Mouse (Mus musculus): ENCODE measurements around the gene Retnlg.
"Not testable (repeated sequence)": the region's sequence is repeated elsewhere in the genome, so short reads cannot be mapped to it uniquely, and the experiment has no call there.

Retnlg gene

DNA sequence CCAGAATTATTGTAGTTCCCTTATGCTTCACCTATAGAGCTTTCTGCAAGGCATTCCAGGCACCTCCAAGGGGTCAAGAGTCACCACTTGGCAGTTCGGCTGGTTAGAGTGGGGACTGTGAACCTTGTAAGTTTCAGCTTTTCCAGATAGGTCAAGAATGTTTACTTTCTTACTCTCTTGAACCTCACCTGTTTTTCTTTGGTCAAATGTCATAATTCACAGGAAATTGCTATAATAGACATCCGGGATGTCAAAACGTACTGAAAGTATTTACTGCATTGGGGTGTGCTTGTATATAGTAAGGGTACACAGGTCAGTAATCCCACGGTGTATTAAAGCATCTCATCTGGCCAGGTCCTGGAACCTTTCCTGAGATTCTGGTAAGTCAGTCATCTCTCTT, at the start of gene Retnlg:
Gene Retnlg (plus strand): TSS at position 301 of the 400 bp plus-strand sequence.
- no peak for DNase-seq

- no peak for DNase-seq
These were observed 45.9 kb upstream of the Retnlg start for GRCm38 (mm10) chr16:48826474-48826873.

DNA sequence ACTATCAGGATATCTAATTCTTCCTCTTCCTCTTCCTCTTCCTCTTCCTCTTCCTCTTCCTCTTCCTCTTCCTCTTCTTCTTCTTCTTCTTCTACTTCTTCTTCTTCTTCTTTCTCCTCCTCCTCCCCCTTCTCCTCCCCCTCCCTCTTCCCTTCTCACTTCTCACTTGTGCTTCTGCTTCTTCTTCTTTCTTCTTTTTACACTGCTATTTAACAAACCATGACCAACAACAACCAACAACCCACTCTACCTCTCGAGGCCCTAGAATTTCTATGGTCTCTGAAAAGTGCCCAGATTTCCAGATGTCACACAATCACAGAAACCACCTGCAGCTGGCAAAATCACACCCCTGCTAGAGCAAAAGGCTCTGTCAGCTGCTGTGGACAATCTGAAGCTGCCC, 44.8 kb upstream of the Retnlg start:
- no peak for DNase-seq

- no peak for DNase-seq
These were observed 43.4 kb upstream of the Retnlg start for GRCm38 (mm10) chr16:48829060-48829459.

DNA sequence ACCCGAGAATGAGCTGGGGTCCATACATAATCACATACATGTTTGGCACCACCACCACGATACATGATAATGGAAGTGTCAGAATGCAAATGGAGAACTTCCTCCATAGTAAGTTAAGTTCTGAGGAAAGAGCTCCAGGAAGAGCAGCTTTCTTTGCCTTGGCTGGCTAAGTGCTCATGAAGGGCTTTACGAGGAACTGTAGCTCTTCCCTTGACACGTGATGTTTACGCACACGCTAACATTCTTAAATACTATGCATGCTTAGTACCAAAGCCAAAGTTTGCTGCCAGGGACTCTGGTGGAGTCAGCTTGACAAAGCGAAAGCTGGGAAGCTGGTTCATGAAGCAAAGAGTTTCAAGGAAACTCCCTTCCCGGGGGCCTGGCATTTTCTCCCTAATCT, 40.4 kb upstream of the Retnlg start:
- DNase-seq = no peak

- not testable (repeated sequence) for DNase-seq
These were observed 38.8 kb upstream of the Retnlg start for GRCm38 (mm10) chr16:48833626-48834025.

GRCm38 (mm10) chr16:48842266-48842665, 30.2 kb upstream of the Retnlg start, which contains the start of gene Retnla:
Retnla (plus strand) TSS chr16:48842551.
- no peak for DNase-seq

DNA sequence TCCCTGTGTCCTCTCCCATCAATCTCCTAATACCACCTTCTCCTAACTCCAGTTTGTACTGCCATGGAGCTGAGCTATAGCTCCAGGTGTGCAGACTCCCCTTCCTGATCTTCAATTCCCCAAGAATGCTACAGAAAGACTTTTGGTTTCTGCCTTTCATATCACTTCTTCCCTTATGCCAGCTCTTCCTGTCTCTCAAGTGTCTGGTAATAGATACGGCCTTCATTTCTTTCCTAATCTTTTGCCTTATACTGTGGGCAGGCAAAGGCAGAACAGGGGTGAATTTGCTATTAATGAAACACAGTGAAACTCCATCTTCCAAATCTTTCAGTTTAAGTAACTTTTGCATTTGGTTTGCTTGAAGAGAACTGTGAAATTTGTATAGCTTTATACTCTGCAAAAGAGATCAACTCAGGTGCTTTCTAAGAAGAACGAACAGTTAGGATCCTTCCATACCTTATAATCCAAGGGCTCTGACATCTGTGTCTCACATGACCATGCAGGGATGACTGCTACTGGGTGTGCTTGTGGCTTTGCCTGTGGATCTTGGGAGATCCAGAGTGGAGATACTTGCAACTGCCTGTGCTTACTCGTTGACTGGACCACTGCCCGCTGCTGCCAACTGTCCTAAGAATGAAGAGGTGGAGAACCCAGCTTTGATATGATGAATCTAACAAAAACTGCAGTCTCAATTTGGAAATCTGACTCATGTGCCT, 28.6 kb upstream of the Retnlg start:
- no peak for DNase-seq

DNA sequence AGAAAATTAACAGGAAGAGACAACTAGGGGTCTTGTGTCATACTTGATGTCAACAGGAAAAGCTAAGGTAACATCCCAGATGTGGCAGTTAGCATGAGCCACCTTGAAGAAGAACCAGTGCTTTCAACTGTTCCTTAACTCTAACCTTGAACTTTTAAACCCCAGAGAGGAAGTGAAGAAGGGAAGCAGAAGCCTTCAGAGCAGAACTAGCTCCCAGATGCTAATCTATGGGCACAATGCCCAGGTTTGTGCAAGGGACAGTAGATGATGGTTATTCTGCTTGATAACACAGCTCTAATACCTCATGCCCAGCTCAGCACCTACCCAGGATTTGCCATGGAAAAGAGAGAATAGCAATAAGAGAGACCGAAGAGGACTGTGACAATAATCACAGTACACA, 7.4 kb upstream of the Retnlg start:
- not testable (repeated sequence) for DNase-seq

- DNase-seq = no peak
These were observed 4.7 kb upstream of the Retnlg start for GRCm38 (mm10) chr16:48867690-48868089.

GRCm38 (mm10) chr16:48868663-48869062, 3.8 kb upstream of the Retnlg start:
- DNase-seq = no peak

GRCm38 (mm10) chr16:48869671-48870070, 2.8 kb upstream of the Retnlg start:
- DNase-seq = no peak

GRCm38 (mm10) chr16:48871754-48872153, 667 bp upstream of the Retnlg start:
- DNase-seq = no peak

GRCm38 (mm10) chr16:48890733-48891132, 18.3 kb downstream of the Retnlg start:
- DNase-seq = no peak

DNA sequence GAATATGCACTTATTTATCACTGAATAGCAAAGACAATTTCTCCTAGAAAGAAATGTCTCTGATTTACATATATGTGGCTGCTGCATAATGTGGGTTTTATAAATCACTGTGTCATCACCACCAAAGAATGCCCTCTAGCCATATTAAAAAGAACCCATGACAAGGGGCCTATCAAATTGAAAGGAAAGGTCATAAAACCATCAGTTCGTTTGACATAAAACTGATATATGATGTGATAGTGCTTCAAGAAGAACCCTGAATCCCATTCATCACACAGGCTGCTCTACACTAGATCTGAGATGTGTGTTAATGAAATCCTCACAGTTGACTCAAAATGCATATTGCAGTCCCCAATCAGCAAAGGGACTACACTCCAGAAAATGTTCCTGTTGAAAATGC, 27.4 kb downstream of the Retnlg start:
- no peak for DNase-seq

DNA sequence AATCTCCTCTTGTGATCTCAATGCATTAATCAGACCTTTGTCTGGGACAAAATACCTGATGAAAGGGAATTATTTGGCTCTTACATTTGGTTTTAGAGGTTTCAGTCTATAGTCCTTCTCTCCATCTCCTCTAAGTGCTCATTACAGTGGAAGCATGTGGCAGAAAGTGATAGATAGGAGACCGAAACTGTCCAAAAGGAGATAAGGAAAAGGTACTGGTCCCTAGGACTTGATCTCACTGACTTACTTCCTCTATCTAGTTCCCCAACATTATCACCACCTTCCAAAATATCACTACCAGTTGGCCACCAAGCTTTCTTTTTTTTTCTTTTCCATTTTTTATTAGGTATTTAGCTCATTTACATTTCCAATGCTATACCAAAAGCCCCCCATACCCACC, 38.8 kb downstream of the Retnlg start:
- no peak for DNase-seq

- no peak for DNase-seq
These were observed 40.8 kb downstream of the Retnlg start for GRCm38 (mm10) chr16:48913206-48913605.

- DNase-seq = no peak
These were observed 51.3 kb downstream of the Retnlg start for GRCm38 (mm10) chr16:48923724-48924123.

Data from cerebellum, adult 11 months (tissue).